Mouse (Mus musculus): Measurements from ENCODE around the gene Spindoc. TPM values are rescaled to one million over a fixed set of nuclear protein-coding genes. Genes with fewer than 3 reads are reported as not detected.

Gene Spindoc
- total RNA-seq (2012; rRNA removed) (9.0 and 10.1 TPM in 2 replicates), total RNA-seq (2014; rRNA removed) (7.9 and 10.6 TPM in 2 replicates), polyA plus RNA-seq (2012; ENCODE audit: insufficient read length, low read depth) (15.7 and 21.7 TPM in 2 replicates)

- DNase-seq (ENCODE audit: extremely low read depth), result peak; percentile 89
- Histone ChIP-seq H3K9ac (ENCODE audit: insufficient read depth, low read depth) (peak within 1 kb of the TSS; percentile 79), H3K36me3 (replicated peaks in 1 of 2; ENCODE audit: control insufficient read depth in 1 of 2, insufficient read depth in 1 of 2, low read length in 1 of 2) (peaks cover 3 to 4% of the 10 kb centered on the region in 2 experiments), H3K27ac (ENCODE audit: insufficient read depth, low read depth) (no peak within 1 kb of the TSS), H3K27me3 (replicated peaks) (no peaks in the 10 kb centered on the region), H3K4me2 (ENCODE audit: insufficient read depth, low read depth, poor library complexity, severe bottlenecking) (peak within 1 kb of the TSS; percentile 53), H3K79me2 (replicated peaks; ENCODE audit: control insufficient read depth, extremely low read depth, insufficient read depth, poor library complexity, severe bottlenecking) (peaks cover 9% of the 10 kb centered on the region; the same call in 1 of the 2 replicates), H3K9me3 (replicated peaks; ENCODE audit: low read length) (peaks cover 2% of the 10 kb centered on the region), H3K4me1 (ENCODE audit: control insufficient read depth in 1 of 2, insufficient read depth in 2 of 2) (peaks cover 8 to 38% of the 10 kb centered on the region in 2 experiments), H3K4me3 (replicated peaks in 1 of 3; ENCODE audit: low read depth in 2 of 3, low read length in 2 of 3, poor library complexity in 1 of 3) (peak within 1 kb of the TSS; percentile 72 to 87 (median 75))
- dilution Hi-C loops (cut with MboI; ENCODE audit: extremely low pct_ligation_motif_present, extremely low pct_unique_long_range_greater_than_20kb, low sequenced_read_pairs), result no loop called here
- in situ Hi-C loops (cut with MboI; ENCODE audit: low pct_ligation_motif_present, low pct_unique_long_range_greater_than_20kb, low sequenced_read_pairs), result no loop called here
- TF ChIP-seq BHLHE40 (IDR thresholded peaks at IDR 0.05; ENCODE audit: low read depth, low read length) (peak; percentile 13; the same call in 1 of the 2 replicates), CTCF (conservative IDR thresholded peaks at IDR 0.05 in 1 of 2, IDR thresholded peaks at IDR 0.05 in 1 of 2; ENCODE audit: low read depth in 2 of 2, low read length in 2 of 2) (no peak), EP300 (IDR thresholded peaks at IDR 0.05; ENCODE audit: low read length) (no peak), ETS1 (conservative IDR thresholded peaks at IDR 0.05; ENCODE audit: low read depth, low read length) (no peak), ZKSCAN1 (IDR thresholded peaks at IDR 0.05; ENCODE audit: borderline replicate concordance, low read depth, low read length) (no peak), TCF12 (IDR thresholded peaks at IDR 0.05; ENCODE audit: low read depth, low read length) (peak; percentile 49; the same call in 1 of the 2 replicates), UBTF (IDR thresholded peaks at IDR 0.05; ENCODE audit: low read depth, low read length) (no peak), NRF1 (IDR thresholded peaks at IDR 0.05; ENCODE audit: low read depth, low read length) (no peak), ZC3H11A (IDR thresholded peaks at IDR 0.05; ENCODE audit: low read depth, low read length) (no peak), IRF4 (IDR thresholded peaks at IDR 0.05; ENCODE audit: low read depth, low read length) (0 out of 2 replicates have a peak, but pooled peaks have one; percentile 15), MXI1 (IDR thresholded peaks at IDR 0.05; ENCODE audit: low read depth, low read length) (peak; percentile 67), GABPA (IDR thresholded peaks at IDR 0.05; ENCODE audit: insufficient replicate concordance, low read depth, low read length) (no peak), CHD1 (IDR thresholded peaks at IDR 0.05; ENCODE audit: low read depth, low read length) (no peak), RCOR1 (conservative IDR thresholded peaks at IDR 0.05; ENCODE audit: low read depth, low read length) (no peak), MEF2A (IDR thresholded peaks at IDR 0.05; ENCODE audit: borderline replicate concordance, low read depth, low read length) (no peak), RAD21 (IDR thresholded peaks at IDR 0.05; ENCODE audit: low read depth, low read length) (no peak), MAX (IDR thresholded peaks at IDR 0.05; ENCODE audit: low read length) (0 out of 2 replicates have a peak, but pooled peaks have one; percentile 16), USF1 (IDR thresholded peaks at IDR 0.05; ENCODE audit: low read depth, low read length) (peak; percentile 71), ELF1 (IDR thresholded peaks at IDR 0.05; ENCODE audit: low read depth, low read length) (no peak), POLR2A (IDR thresholded peaks at IDR 0.05; ENCODE audit: low read depth, low read length) (peak; percentile 82), ZNF384 (IDR thresholded peaks at IDR 0.05; ENCODE audit: low read depth, low read length) (no peak), PAX5 (IDR thresholded peaks at IDR 0.05; ENCODE audit: low read length) (no peak), NELFE (IDR thresholded peaks at IDR 0.05; ENCODE audit: low read depth, low read length) (peak; percentile 56), SMC3 (IDR thresholded peaks at IDR 0.05; ENCODE audit: low read depth, low read length) (no peak), TBP (conservative IDR thresholded peaks at IDR 0.05; ENCODE audit: low read depth, low read length) (peak; percentile 87), E2F4 (IDR thresholded peaks at IDR 0.05; ENCODE audit: insufficient replicate concordance, low read depth, low read length) (no peak), MAFK (IDR thresholded peaks at IDR 0.05; ENCODE audit: insufficient replicate concordance, low read length) (no peak), JUN (IDR thresholded peaks at IDR 0.05; ENCODE audit: insufficient read depth, low read depth, low read length) (no peak), JUND (conservative IDR thresholded peaks at IDR 0.05; ENCODE audit: low read depth, low read length) (no peak), POLR2AphosphoS2 (IDR thresholded peaks at IDR 0.05; ENCODE audit: low read depth, low read length) (no peak; the same call in 1 of the 2 replicates), MAZ (IDR thresholded peaks at IDR 0.05; ENCODE audit: low read depth, low read length) (peak; percentile 23; the same call in 1 of the 2 replicates), MYC (IDR thresholded peaks at IDR 0.05; ENCODE audit: low read depth, low read length) (no peak), SIN3A (IDR thresholded peaks at IDR 0.05; ENCODE audit: low read length) (peak; percentile 56; the same call in 1 of the 2 replicates), ZMIZ1 (IDR thresholded peaks at IDR 0.05; ENCODE audit: low read depth, low read length) (peak; percentile 38; the same call in 1 of the 2 replicates), USF2 (conservative IDR thresholded peaks at IDR 0.05; ENCODE audit: low read depth, low read length) (no peak; the same call in 1 of the 2 replicates)
Measured at GRCm38 (mm10) chr19:7382903-7383865, at the start of gene Spindoc. Spindoc (minus strand) TSS chr19:7382994.

All from CH12.LX (cell line).